Mouse (Mus musculus) intestine, embryonic 15.5 days (tissue): ENCODE data around the gene Zfp663. TPM values are rescaled to one million over a fixed set of nuclear protein-coding genes. Genes with fewer than 3 reads are reported as not detected.

Experiments used
- ATAC-seq: fragments of 200-750 bp; cut with Nextera tagmentation; 2 replicates; pipeline ENCODE4 v1.8.0; 2017; ENCODE audit warnings: moderate TSS enrichment, moderate library complexity
- H3K27ac ChIP-seq: fragments of 300-500 bp; sonication (generic); 2 replicates; pipeline ENCODE4 v1.5.1; 2015; ENCODE audit warnings: mild to moderate bottlenecking, inconsistent platforms
- H3K27me3 ChIP-seq: fragments of 300-500 bp; sonication (generic); replicated peaks from 2 replicates; pipeline ENCODE4 v1.6.1; 2015; ENCODE audit warnings: inconsistent platforms
- H3K36me3 ChIP-seq: fragments of 300-500 bp; sonication (generic); 2 replicates; pipeline ENCODE4 v1.6.1; 2015; ENCODE audit warnings: inconsistent platforms
- H3K4me1 ChIP-seq: fragments of 300-500 bp; sonication (generic); replicated peaks from 2 replicates; pipeline ENCODE4 v1.6.1; 2015; ENCODE audit warnings: inconsistent platforms
- H3K4me2 ChIP-seq: fragments of 300-500 bp; sonication (generic); replicated peaks from 2 replicates; pipeline ENCODE4 v1.6.1; 2015; ENCODE audit warnings: mild to moderate bottlenecking, inconsistent platforms
- H3K4me3 ChIP-seq: fragments of 300-500 bp; sonication (generic); replicated peaks from 2 replicates; pipeline ENCODE4 v1.5.1; 2015; ENCODE audit warnings: inconsistent platforms
- H3K9ac ChIP-seq: fragments of 300-500 bp; sonication (generic); 2 replicates; pipeline ENCODE4 v1.6.1; 2015; ENCODE audit warnings: inconsistent platforms
- H3K9me3 ChIP-seq: fragments of 300-500 bp; sonication (generic); 2 replicates; pipeline ENCODE4 v1.6.1; 2016; ENCODE audit warnings: inconsistent platforms
- WGBS: fragments of 180-500 bp; shearing (Covaris S2); methylation state at CpG from one replicate; pipeline ENCODE4 v1.1.7; 2015; 5-methylcytosine and 5-hydroxymethylcytosine counted together
- polyA plus RNA-seq: library from polyadenylated mRNA; unstranded; fragments of >200 nt; fragmentation: Nextera tagmentation; extraction: Ambion mirVana; gene quantifications from 2 replicates; pipeline ENCODE4 v1.2.1, GENCODE M21; 2015

Zfp663 gene
- polyA plus RNA-seq, 1 experiment from 2014 or later = 0.75 TPM

DNA sequence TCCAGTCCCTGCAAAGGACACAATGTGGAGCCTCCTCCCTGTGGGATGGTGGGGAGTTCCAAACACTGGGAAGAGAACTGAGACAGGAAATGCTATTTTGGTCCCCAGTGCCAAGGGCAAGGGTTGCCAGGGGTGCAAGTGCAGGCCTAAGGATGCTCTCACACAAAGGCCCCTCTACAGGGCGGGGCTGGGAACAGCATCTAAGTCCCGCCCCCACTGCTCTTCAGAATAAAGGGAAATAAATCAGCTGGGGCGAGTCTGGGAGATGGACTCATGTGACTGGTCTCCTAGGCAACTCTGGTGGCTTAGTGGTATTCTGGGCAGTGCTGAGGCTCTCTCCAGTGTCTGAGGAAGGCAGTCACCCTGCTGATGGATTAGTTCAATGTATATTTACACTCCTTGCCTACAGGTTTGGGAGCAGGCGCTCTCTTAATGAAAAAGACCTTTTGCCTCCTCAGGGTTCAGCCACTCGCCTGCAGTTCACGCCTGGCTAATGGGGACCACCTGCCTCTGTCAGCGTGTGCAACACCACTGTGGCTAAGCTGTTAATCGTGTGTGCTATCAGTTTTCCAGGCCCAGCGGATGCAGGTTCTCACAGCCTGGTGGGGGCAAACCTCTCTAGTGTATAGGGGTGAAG, 51.6 kb downstream of the Zfp663 start:
- peak; percentile 71 for ATAC-seq
- Histone ChIP-seq H3K27me3 (no peaks in the 10 kb centered on the region), H3K9me3 (no peaks in the 10 kb centered on the region), H3K4me2 (no peak overlapping the region), H3K27ac (peak overlapping the region; percentile 57), H3K9ac (0 out of 2 replicates have a peak overlapping the region, but pooled peaks have one; percentile 4), H3K36me3 (peaks cover 19% of the 10 kb centered on the region), H3K4me3 (no peak overlapping the region), H3K4me1 (peaks cover 50% of the 10 kb centered on the region)
- 23% methylated on average over 9 of the region's 9 CpGs for WGBS

DNA sequence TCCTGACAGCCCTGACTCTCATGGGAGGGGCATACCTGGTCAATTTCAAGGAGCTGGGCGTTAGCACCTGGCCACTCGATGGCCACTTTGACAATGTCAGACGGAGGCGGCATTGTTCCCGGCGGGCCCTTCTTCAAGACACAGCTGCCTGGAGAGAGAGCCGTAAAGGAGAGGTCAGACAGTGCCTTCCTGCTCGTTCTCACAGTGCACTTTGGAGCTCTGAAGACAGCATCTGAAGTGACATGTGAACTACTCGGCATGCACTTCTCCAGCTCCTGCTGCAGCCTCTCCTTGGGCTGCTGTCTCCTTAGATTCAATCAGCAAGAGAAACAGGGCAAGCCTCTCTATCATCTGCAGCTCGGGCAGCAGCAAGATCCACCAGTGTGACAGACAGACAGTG, 52.3 kb downstream of the Zfp663 start:
- Histone ChIP-seq H3K9ac (no peak overlapping the region), H3K9me3 (no peaks in the 10 kb centered on the region), H3K36me3 (peaks cover 24% of the 10 kb centered on the region), H3K4me1 (peaks cover 43% of the 10 kb centered on the region), H3K4me3 (no peak overlapping the region), H3K4me2 (no peak overlapping the region), H3K27me3 (no peaks in the 10 kb centered on the region), H3K27ac (peak overlapping the region; percentile 57; the same call in 1 of the 2 replicates)
- ATAC-seq = no peak
- 60% methylated on average over 10 of the region's 10 CpGs for WGBS

DNA sequence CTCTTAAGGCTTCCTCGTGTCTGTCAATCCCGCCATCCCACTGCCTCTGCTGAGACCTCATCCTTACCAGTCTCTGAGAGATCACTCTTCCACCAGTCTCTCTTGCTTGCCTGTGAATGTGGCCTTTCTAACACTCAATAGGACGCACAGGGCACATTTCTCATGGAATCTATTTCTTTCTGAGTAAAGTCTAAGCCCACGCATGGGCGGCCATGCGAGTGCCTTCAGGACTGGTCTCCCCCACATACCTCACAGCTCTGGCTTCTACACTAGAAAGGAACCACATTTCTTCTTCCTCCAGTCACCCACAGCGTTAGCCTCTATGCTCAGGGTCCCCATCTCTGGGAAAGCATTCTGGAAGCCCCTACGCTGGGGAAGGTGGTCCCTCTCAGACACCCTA, 54.3 kb downstream of the Zfp663 start:
- Histone ChIP-seq H3K36me3 (peaks cover 29% of the 10 kb centered on the region), H3K27me3 (no peaks in the 10 kb centered on the region), H3K4me2 (no peak overlapping the region), H3K4me1 (peaks cover 28% of the 10 kb centered on the region), H3K9me3 (no peaks in the 10 kb centered on the region), H3K9ac (no peak overlapping the region), H3K4me3 (no peak overlapping the region), H3K27ac (no peak overlapping the region)
- no peak for ATAC-seq
- WGBS = 87% methylated on average over 8 of the region's 8 CpGs

DNA sequence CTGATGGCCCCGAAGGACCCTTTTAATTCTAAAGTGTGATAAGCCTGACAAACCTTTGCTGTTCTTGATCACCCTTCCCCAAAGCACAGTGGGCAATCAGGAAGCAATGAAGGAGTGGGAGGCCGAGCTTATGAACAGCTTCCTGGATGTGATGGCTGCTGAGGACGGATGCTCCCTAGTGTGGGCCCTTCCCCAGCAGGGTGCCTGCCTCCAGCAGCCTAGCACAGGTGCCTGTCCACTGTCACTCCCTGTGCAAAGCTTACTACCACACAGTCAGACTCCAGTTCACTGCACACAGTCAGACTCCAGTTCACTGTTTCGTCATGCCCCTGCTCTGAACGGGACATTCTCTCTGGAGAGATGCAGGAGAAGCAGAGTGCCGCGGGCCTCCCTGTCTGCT, 56.1 kb downstream of the Zfp663 start:
- Histone ChIP-seq H3K4me1 (peaks cover 11% of the 10 kb centered on the region), H3K36me3 (peaks cover 32% of the 10 kb centered on the region), H3K27me3 (no peaks in the 10 kb centered on the region), H3K4me3 (no peak overlapping the region), H3K4me2 (no peak overlapping the region), H3K9me3 (no peaks in the 10 kb centered on the region), H3K9ac (no peak overlapping the region), H3K27ac (no peak overlapping the region)
- 68% methylated on average over 7 of the region's 7 CpGs for WGBS
- ATAC-seq = no peak

DNA sequence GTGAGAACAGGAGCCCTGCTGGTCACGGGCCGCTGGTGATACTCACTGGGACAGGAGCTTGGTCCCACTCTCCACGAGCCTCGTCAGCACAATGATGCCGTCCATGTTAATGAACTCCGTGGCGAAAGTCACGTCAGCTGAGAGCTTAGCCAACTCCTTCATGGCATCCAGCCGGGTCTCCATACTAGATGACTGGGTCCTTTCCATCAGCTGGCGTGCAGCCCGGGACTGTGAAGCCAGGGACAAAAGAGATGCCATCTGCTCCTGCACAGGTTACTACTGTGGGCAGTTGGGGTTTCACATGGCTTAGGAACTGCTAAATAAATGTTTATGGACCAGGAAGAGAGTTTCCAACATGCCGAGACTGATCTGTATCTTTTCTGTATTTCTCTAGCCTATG, 57.0 kb downstream of the Zfp663 start:
- WGBS = 88% methylated on average over 12 of the region's 12 CpGs
- Histone ChIP-seq H3K9me3 (no peaks in the 10 kb centered on the region), H3K4me1 (peaks cover 3% of the 10 kb centered on the region; the same call in 1 of the 2 replicates), H3K36me3 (peaks cover 35% of the 10 kb centered on the region), H3K9ac (no peak overlapping the region), H3K27ac (no peak overlapping the region), H3K4me2 (no peak overlapping the region), H3K27me3 (no peaks in the 10 kb centered on the region), H3K4me3 (no peak overlapping the region)
- no peak for ATAC-seq

DNA sequence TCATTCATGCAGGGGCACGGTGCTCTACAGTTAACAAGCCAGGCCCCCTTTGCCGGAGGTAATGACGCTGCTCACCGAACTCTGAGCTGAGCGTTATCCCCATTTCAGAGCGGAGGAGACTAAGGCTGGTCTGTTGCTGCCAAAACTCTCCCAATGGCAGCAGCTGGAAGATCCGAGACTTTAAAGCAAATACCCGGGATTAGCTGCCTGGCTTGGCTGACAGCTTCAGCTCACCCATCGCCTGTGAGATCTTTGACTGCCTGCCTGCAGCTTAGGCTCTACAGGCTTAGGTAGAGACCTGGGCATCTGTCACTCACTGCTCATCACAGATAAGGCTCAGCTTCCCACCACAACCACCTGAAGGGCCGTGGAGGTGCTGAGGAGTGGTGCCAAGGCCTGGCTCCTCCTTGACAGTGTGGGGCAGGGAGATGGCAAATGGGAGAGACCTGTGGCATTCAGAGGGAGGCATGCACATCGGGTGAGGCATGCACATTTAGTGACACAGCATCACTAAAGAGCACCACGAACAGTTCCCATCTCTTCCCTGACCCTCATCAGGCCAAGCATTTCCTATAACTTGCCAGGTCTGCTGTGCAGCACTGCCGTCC, 57.6 kb downstream of the Zfp663 start:
- H3K36me3 ChIP-seq = peaks cover 33% of the 10 kb centered on the region
- no peaks in the 10 kb centered on the region for H3K27me3 ChIP-seq
- H3K4me1 ChIP-seq = no peaks in the 10 kb centered on the region
- no peak overlapping the region for H3K4me3 ChIP-seq
- no peak overlapping the region for H3K4me2 ChIP-seq
- 69% methylated on average over 13 of the region's 13 CpGs for WGBS
- no peak overlapping the region for H3K27ac ChIP-seq
- H3K9me3 ChIP-seq = no peaks in the 10 kb centered on the region
- no peak overlapping the region for H3K9ac ChIP-seq
- no peak for ATAC-seq

DNA sequence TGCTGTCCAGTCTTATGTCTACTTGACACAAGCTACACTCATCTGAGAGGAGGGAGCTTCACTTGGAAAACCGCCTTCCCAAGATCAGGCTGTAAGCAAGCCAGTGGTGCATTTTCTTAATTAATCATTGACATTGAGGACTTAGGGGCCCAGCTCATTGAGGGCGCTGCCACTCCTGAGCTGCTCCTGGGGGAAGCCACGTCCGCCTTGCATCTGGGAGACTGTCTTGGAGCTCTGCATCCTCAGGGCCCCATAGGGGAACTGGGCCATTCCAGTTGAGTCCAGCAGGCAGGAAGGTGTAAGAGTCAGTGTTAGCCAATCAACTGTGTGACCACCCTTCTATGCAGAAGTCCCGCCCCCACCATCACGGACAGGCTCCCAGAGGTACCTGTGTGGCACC, 60.7 kb downstream of the Zfp663 start:
- Histone ChIP-seq H3K27ac (no peak overlapping the region), H3K4me3 (no peak overlapping the region), H3K9ac (no peak overlapping the region), H3K9me3 (no peaks in the 10 kb centered on the region), H3K36me3 (peaks cover 35% of the 10 kb centered on the region), H3K4me2 (no peak overlapping the region), H3K4me1 (no peaks in the 10 kb centered on the region), H3K27me3 (no peaks in the 10 kb centered on the region)
- 69% methylated on average over 6 of the region's 6 CpGs for WGBS
- peak; percentile 88 for ATAC-seq

DNA sequence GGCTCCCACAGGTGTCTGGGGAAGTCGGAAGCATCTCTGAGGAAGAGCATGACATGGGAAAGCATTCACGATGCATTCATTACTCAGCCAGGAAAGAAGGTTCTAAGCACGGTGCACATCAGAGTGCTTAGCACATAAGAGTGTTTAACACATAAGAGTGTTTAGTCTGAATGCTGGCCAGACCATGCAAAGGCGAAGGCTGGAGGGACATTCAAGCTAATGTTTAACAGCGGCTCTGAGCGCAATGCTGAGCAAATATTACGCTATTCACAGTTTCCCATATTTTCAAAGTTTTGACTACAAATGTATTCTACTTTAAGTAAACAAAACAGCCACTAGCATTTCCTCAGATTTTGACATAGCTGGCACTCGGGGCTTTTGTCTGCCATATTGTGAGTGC, 63.1 kb downstream of the Zfp663 start:
- no peak for ATAC-seq
- Histone ChIP-seq H3K4me1 (no peaks in the 10 kb centered on the region), H3K36me3 (peaks cover 26% of the 10 kb centered on the region)

DNA sequence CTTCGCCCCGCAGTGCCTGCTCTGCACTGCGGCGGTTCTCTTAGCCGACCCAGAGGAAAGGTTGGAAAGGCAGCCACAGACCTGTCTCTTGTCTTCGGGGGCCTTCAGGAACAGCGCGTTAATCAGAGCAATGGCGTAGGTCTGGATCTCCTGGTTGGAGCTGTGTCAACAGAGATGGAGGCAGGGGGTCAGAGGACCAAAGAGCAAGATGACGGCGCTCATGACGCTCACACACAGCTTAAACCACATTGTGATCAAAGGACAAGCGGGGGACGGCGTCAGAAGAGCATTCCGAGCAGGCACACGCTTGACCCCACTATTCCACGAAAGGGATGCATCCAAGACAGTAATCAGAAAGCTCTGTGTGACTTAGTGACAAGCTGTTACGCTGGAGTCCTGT, 63.7 kb downstream of the Zfp663 start:
- Histone ChIP-seq H3K4me1 (no peaks in the 10 kb centered on the region), H3K27ac (no peak overlapping the region), H3K4me3 (no peak overlapping the region), H3K27me3 (no peaks in the 10 kb centered on the region), H3K9me3 (no peaks in the 10 kb centered on the region), H3K36me3 (peaks cover 26% of the 10 kb centered on the region), H3K4me2 (no peak overlapping the region), H3K9ac (no peak overlapping the region)
- 87% methylated on average over 19 of the region's 19 CpGs for WGBS
- ATAC-seq = no peak

More for the DNA sequence above, 63.1 kb downstream of the Zfp663 start:
- Histone ChIP-seq H3K4me2 (no peak overlapping the region), H3K4me3 (no peak overlapping the region), H3K9me3 (no peaks in the 10 kb centered on the region), H3K27me3 (no peaks in the 10 kb centered on the region), H3K27ac (no peak overlapping the region), H3K9ac (no peak overlapping the region)
- 77% methylated on average over 8 of the region's 8 CpGs for WGBS

DNA sequence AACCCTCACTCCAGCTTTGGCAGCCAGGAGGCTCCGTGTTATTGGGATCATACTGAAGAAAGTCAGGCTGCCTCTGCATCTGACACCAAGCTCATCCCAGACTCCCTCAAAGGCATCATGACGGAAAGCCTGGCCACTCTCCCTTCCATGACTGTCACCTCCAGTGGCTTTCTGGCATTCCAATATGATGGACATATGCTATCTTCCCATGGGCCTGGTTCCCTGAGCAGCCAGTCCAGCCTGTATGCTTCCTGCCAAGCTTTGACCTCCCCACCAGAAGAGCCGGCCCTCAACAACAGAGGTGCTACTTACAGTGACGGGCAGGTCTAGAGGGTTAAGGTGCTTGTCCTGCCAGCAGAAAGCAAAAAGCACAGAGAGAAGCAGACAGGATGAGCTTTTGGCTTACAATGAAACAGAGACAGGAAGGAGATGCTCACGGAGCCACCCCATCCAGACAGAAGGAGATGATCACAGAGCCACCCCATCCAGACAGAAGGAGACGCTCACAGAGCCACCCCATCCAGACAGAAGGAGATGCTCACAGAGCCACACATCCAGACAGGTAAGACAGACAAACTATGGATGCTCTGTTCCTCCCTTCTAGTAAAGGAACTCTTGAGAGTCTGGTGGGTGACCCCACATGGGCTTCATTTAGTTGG, 65.0 kb downstream of the Zfp663 start:
- H3K4me3 ChIP-seq = no peak overlapping the region
- H3K4me2 ChIP-seq = no peak overlapping the region
- ATAC-seq = no peak
- H3K9me3 ChIP-seq = no peaks in the 10 kb centered on the region
- no peaks in the 10 kb centered on the region for H3K27me3 ChIP-seq
- no peak overlapping the region for H3K9ac ChIP-seq
- H3K27ac ChIP-seq = no peak overlapping the region
- no peaks in the 10 kb centered on the region for H3K4me1 ChIP-seq
- WGBS = 88% methylated on average over 6 of the region's 6 CpGs
- H3K36me3 ChIP-seq = peaks cover 22% of the 10 kb centered on the region

DNA sequence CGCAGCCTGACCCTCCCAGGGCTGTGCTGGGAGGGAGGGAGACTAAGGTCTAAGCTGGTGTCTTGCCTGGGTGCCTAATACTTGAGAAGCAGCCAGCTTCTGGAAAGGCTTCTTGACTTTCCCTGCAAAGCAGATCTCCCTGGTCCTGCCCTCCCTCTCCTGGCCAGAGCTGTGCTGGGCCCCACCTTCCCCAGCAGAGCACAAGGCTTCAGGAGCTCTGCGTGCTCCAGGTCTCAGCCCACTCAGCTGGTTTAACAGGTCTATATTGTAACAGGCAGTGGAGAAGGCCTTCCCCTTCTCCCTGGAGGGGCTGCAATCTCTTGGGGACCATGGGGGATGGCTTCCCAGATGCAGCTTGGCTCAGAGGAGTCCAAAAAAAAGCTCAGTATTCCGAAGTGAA, 67.1 kb downstream of the Zfp663 start:
- no peak for ATAC-seq
- H3K36me3 ChIP-seq = peaks cover 36% of the 10 kb centered on the region
- 80% methylated on average over 3 of the region's 3 CpGs for WGBS
- H3K9ac ChIP-seq = no peak overlapping the region
- H3K4me3 ChIP-seq = no peak overlapping the region
- H3K4me1 ChIP-seq = no peaks in the 10 kb centered on the region
- no peaks in the 10 kb centered on the region for H3K27me3 ChIP-seq
- no peak overlapping the region for H3K27ac ChIP-seq
- H3K4me2 ChIP-seq = no peak overlapping the region
- H3K9me3 ChIP-seq = no peaks in the 10 kb centered on the region
